Mouse (Mus musculus): ENCODE results near the gene Pak1.

Gene Pak1

GRCm38 (mm10) chr7:97850331-97850730, 62.0 kb downstream of the Pak1 start:
- no peak for DNase-seq (ENCODE audit: low spot score)

- DNase-seq (ENCODE audit: low spot score): no peak
These were observed 75.2 kb downstream of the Pak1 start for GRCm38 (mm10) chr7:97863512-97863911.

- no peak for DNase-seq (ENCODE audit: low spot score)
These were observed 76.2 kb downstream of the Pak1 start for GRCm38 (mm10) chr7:97864531-97864930.

- no peak for DNase-seq (ENCODE audit: low spot score)
These were observed 79.5 kb downstream of the Pak1 start for GRCm38 (mm10) chr7:97867866-97868265.

GRCm38 (mm10) chr7:97868766-97869165, 80.4 kb downstream of the Pak1 start:
- DNase-seq (ENCODE audit: low spot score): no peak

GRCm38 (mm10) chr7:97872396-97872795, 84.1 kb downstream of the Pak1 start:
- no peak for DNase-seq (ENCODE audit: low spot score)

GRCm38 (mm10) chr7:97873317-97873716, 85.0 kb downstream of the Pak1 start:
- no peak for DNase-seq (ENCODE audit: low spot score)

GRCm38 (mm10) chr7:97877846-97878538, 89.7 kb downstream of the Pak1 start:
- DNase-seq (ENCODE audit: low spot score): no peak

GRCm38 (mm10) chr7:97911646-97912045, 123.3 kb downstream of the Pak1 start:
- no peak for DNase-seq (ENCODE audit: low spot score)

- no peak for DNase-seq (ENCODE audit: low spot score)
These were observed 126.6 kb downstream of the Pak1 start for GRCm38 (mm10) chr7:97914833-97915516.

- DNase-seq (ENCODE audit: low spot score): no peak
These were observed 131.4 kb downstream of the Pak1 start, which contains the start of gene Gdpd4 for GRCm38 (mm10) chr7:97919742-97920141. TSS of gene Gdpd4 (plus strand) at chr7:97919955.

- DNase-seq (ENCODE audit: low spot score): no peak
These were observed 137.5 kb downstream of the Pak1 start for GRCm38 (mm10) chr7:97925819-97926218.

- DNase-seq (ENCODE audit: low spot score): no peak
These were observed 138.6 kb downstream of the Pak1 start for GRCm38 (mm10) chr7:97926978-97927377.

- DNase-seq (ENCODE audit: low spot score): no peak
These were observed 156.1 kb downstream of the Pak1 start for GRCm38 (mm10) chr7:97944485-97944884.

Data from spleen, adult 12 weeks (tissue).